Mouse (Mus musculus) heart, adult 2 months (tissue): ENCODE data around the gene Adamts13. TPM values are rescaled to one million over a fixed set of nuclear protein-coding genes. Genes with fewer than 3 reads are reported as not detected.
A peak's percentile ranks its signal among the peaks of the same experiment; 100 is the strongest.

ENCODE experiments used
- DNase-seq, 2 experiments: peaks; one replicate each; pipeline ENCODE4 v3.0.0; 2021
- H3K27ac ChIP-seq: fragments of 200-600 bp; 2 replicates; pipeline ENCODE4 v1.8.1; 2022
- H3K27me3 ChIP-seq: fragments of 200-500 bp; 2 replicates; pipeline ENCODE4 v1.6.1; 2012; ENCODE audit warnings: mild to moderate bottlenecking, low read length, inconsistent platforms, mixed read lengths; ENCODE audit not compliant: control insufficient read depth, insufficient read depth
- H3K36me3 ChIP-seq: fragments of 200-500 bp; 2 replicates; pipeline ENCODE4 v1.6.1; 2012; ENCODE audit warnings: low read length, inconsistent platforms; ENCODE audit not compliant: control insufficient read depth, insufficient read depth
- H3K4me1 ChIP-seq: fragments of 200-500 bp; 2 replicates; pipeline ENCODE4 v1.6.1; 2011; ENCODE audit warnings: low read length; ENCODE audit not compliant: control insufficient read depth, insufficient read depth
- H3K4me3 ChIP-seq: fragments of 200-600 bp; 2 replicates; pipeline ENCODE4 v1.8.1; 2022
- H3K79me2 ChIP-seq: fragments of 200-500 bp; replicated peaks from 2 replicates; pipeline ENCODE4 v1.6.1; 2012; ENCODE audit warnings: mild to moderate bottlenecking, inconsistent platforms, low read length, moderate library complexity, mixed read lengths; ENCODE audit not compliant: control insufficient read depth, insufficient read depth
- H3K9ac ChIP-seq: fragments of 200-500 bp; 2 replicates; pipeline ENCODE4 v1.6.1; 2012; ENCODE audit warnings: low read depth, mild to moderate bottlenecking, control low read depth, inconsistent platforms, low read length, mixed read lengths
- CTCF ChIP-seq: fragments of 200-600 bp; IDR thresholded peaks from 2 replicates; pipeline ENCODE4 v1.8.1; 2022; ENCODE audit warnings: antibody characterized with exemption, mild to moderate bottlenecking, moderate library complexity
- EP300 ChIP-seq: fragments of 200-500 bp; IDR thresholded peaks from 2 replicates; pipeline ENCODE4 v1.6.1; 2011; ENCODE audit warnings: low read depth, low read length, control low read depth; ENCODE audit not compliant: insufficient read depth
- POLR2A ChIP-seq: fragments of 200-500 bp; IDR thresholded peaks from 2 replicates; pipeline ENCODE4 v1.6.1; 2011; ENCODE audit warnings: mild to moderate bottlenecking, low read depth, low read length, control low read depth; ENCODE audit not compliant: insufficient read depth
- WGBS: fragments of 180-500 bp; shearing (Covaris S2); methylation state at CpG from one replicate; pipeline ENCODE4 v1.1.7; 2018; 5-methylcytosine and 5-hydroxymethylcytosine counted together
- intact Hi-C: fragments of 180-260 bp; cut with DNase I; formaldehyde crosslinking; loops from one replicate; pipeline ENCODE4 v1.15.1; 2025
- polyA plus RNA-seq: library from polyadenylated mRNA; depleted of rRNA; stranded (reverse); fragments of >200 nt; gene quantifications from 2 replicates; pipeline ENCODE4 v1.2.3, GENCODE M21; 2012
- total RNA-seq, 2 experiments: library from RNA; stranded (reverse); gene quantifications; 2 replicates each; pipeline ENCODE4 v1.2.3; 2021

Gene Adamts13
- total and polyA plus RNA-seq, 3 experiments: not detected

- Histone ChIP-seq H3K4me1 (peaks cover 1% of the 10 kb centered on the region; the same call in 1 of the 2 replicates), H3K36me3 (peaks cover 2% of the 10 kb centered on the region; the same call in 1 of the 2 replicates), H3K27ac (peak within 1 kb of the TSS; percentile 97), H3K4me3 (peak within 1 kb of the TSS; percentile 99), H3K27me3 (no peaks in the 10 kb centered on the region), H3K79me2 (no peaks in the 10 kb centered on the region), H3K9ac (peak within 1 kb of the TSS; percentile 58)
- under 1% methylated on average over 50 of the region's 50 CpGs for WGBS
- intact Hi-C loops: loop anchor here (2.0 to 5.0 kb wide), 3 partner anchors 33 to 61 kb away; partner anchors contain the start of genes Surf1, Surf2 and Surf6
- peak; percentile 93 to 94 for DNase-seq
- TF ChIP-seq EP300 (no peak), POLR2A (peak; percentile 85; the same call in 1 of the 2 replicates), CTCF (0 out of 2 replicates have a peak, but pooled peaks have one; percentile 12)
These were observed 9.1 kb upstream of the Adamts13 start, which contains the start of gene Rexo4 for GRCm38 (mm10) chr2:26963923-26964723. Gene Rexo4, minus strand, starts transcription at chr2:26964386.

- H3K36me3 ChIP-seq: peaks cover 2% of the 10 kb centered on the region; the same call in 1 of the 2 replicates
- peak overlapping the region; percentile 99 for H3K4me3 ChIP-seq
- TF ChIP-seq POLR2A (no peak; the same call in 1 of the 2 replicates), EP300 (no peak), CTCF (no peak)
- intact Hi-C loops: loop anchor here (2.0 to 5.0 kb wide), 3 partner anchors 34 to 62 kb away; partner anchors contain the start of genes Surf1, Surf2 and Surf6
- H3K9ac ChIP-seq: peak overlapping the region; percentile 12
- H3K79me2 ChIP-seq: no peaks in the 10 kb centered on the region
- no peaks in the 10 kb centered on the region for H3K27me3 ChIP-seq
- H3K27ac ChIP-seq: peak overlapping the region; percentile 97
- 19% methylated on average over 14 of the region's 14 CpGs for WGBS
- H3K4me1 ChIP-seq: peaks cover 1% of the 10 kb centered on the region; the same call in 1 of the 2 replicates
- no peak for DNase-seq
These were observed 8.4 kb upstream of the Adamts13 start for GRCm38 (mm10) chr2:26964724-26965370.

- Histone ChIP-seq H3K4me3 (no peak overlapping the region), H3K4me1 (peaks cover 1% of the 10 kb centered on the region; the same call in 1 of the 2 replicates), H3K27me3 (no peaks in the 10 kb centered on the region), H3K79me2 (no peaks in the 10 kb centered on the region), H3K27ac (no peak overlapping the region), H3K9ac (no peak overlapping the region), H3K36me3 (peaks cover 2% of the 10 kb centered on the region; the same call in 1 of the 2 replicates)
- TF ChIP-seq POLR2A (no peak), EP300 (no peak), CTCF (peak; percentile 40)
- WGBS: 66% methylated on average over 2 of the region's 2 CpGs
- DNase-seq: no peak
- intact Hi-C loops: no loop called here
These were observed 6.0 kb upstream of the Adamts13 start for GRCm38 (mm10) chr2:26967262-26967661.

- DNase-seq: no peak
- H3K36me3 ChIP-seq: no peaks in the 10 kb centered on the region
- H3K79me2 ChIP-seq: no peaks in the 10 kb centered on the region
- H3K27ac ChIP-seq: no peak overlapping the region
- H3K9ac ChIP-seq: no peak overlapping the region
- no peaks in the 10 kb centered on the region for H3K4me1 ChIP-seq
- H3K4me3 ChIP-seq: no peak overlapping the region
- TF ChIP-seq POLR2A (no peak), EP300 (no peak), CTCF (no peak)
- no peaks in the 10 kb centered on the region; the same call in 1 of the 2 replicates for H3K27me3 ChIP-seq
- intact Hi-C loops: no loop called here
- 12% methylated on average over 4 of the region's 4 CpGs for WGBS
These were observed 744 bp downstream of the Adamts13 start for GRCm38 (mm10) chr2:26973960-26974359.

- Histone ChIP-seq H3K27me3 (no peaks in the 10 kb centered on the region), H3K27ac (no peak overlapping the region), H3K36me3 (no peaks in the 10 kb centered on the region), H3K4me3 (no peak overlapping the region), H3K79me2 (no peaks in the 10 kb centered on the region), H3K9ac (no peak overlapping the region), H3K4me1 (no peaks in the 10 kb centered on the region)
- TF ChIP-seq EP300 (no peak), POLR2A (no peak), CTCF (no peak)
- DNase-seq: no peak
- WGBS: 58% methylated on average over 1 of the region's 1 CpGs
- intact Hi-C loops: no loop called here
These were observed 7.1 kb downstream of the Adamts13 start for GRCm38 (mm10) chr2:26980361-26980760.
